Mouse (Mus musculus) colon, adult 2 months (tissue): ENCODE measurements around the gene Vmn1r30. TPM values are rescaled to one million over a fixed set of nuclear protein-coding genes. Genes with fewer than 3 reads are reported as not detected.

Experiments
- polyA plus RNA-seq: library from polyadenylated mRNA; depleted of rRNA; stranded (reverse); fragments of >200 nt; gene quantifications from 2 replicates; pipeline ENCODE4 v1.2.3, GENCODE M21; 2012; rRNA removed

The Vmn1r30 gene
- polyA plus RNA-seq = not detected in 2 replicates

DNA sequence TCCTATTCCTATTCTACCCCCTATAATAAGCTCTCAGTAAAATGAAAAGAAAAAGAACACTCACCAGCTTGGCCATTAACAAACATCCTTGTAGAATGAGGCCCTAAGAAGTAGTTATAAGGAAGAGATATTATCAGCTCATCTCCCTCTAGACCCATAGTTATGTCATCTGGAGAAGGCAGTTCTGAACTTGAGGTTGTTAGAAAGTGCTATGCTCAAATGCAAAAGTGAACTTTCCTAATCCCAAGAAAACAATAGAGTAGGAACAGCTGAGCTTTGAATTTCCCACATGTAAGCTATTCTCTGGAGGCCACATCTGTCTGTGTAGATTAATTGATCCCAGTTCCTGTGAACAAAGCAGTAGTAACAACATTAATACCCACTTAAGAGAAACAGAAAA is at the start of gene Vmn1r30:
Gene Vmn1r30, minus strand, starts transcription at position 101 of the 400 bp plus-strand sequence.

GRCm38 (mm10) chr6:58475230-58475629 is 32.0 kb upstream of the Vmn1r30 start, which contains the start of gene Vmn1r31:
Gene Vmn1r31 (minus strand): TSS chr6:58475330.

Other genes with a start within 250 kb of the Vmn1r30 start
- gene Vmn1r27, start 224.6 kb downstream of the Vmn1r30 start, polyA plus RNA-seq = not detected in 2 replicates
- not detected in 2 replicates for gene Vmn1r28, start 181.3 kb downstream of the Vmn1r30 start, polyA plus RNA-seq
- gene Vmn1r29, start 141.8 kb downstream of the Vmn1r30 start, polyA plus RNA-seq = not detected in 2 replicates
- gene Vmn1r31, start 31.9 kb upstream of the Vmn1r30 start, polyA plus RNA-seq = not detected in 2 replicates
- gene Abcg2, start 141.1 kb upstream of the Vmn1r30 start, polyA plus RNA-seq = 13.6 and 16.7 TPM in 2 replicates